Mouse (Mus musculus): ENCODE data around the gene Stk39. TPM values are rescaled to one million over a fixed set of nuclear protein-coding genes. Genes with fewer than 3 reads are reported as not detected.

The Stk39 gene
- polyA plus RNA-seq, 1 experiment from 2014 or later: 51.3 TPM

DNA sequence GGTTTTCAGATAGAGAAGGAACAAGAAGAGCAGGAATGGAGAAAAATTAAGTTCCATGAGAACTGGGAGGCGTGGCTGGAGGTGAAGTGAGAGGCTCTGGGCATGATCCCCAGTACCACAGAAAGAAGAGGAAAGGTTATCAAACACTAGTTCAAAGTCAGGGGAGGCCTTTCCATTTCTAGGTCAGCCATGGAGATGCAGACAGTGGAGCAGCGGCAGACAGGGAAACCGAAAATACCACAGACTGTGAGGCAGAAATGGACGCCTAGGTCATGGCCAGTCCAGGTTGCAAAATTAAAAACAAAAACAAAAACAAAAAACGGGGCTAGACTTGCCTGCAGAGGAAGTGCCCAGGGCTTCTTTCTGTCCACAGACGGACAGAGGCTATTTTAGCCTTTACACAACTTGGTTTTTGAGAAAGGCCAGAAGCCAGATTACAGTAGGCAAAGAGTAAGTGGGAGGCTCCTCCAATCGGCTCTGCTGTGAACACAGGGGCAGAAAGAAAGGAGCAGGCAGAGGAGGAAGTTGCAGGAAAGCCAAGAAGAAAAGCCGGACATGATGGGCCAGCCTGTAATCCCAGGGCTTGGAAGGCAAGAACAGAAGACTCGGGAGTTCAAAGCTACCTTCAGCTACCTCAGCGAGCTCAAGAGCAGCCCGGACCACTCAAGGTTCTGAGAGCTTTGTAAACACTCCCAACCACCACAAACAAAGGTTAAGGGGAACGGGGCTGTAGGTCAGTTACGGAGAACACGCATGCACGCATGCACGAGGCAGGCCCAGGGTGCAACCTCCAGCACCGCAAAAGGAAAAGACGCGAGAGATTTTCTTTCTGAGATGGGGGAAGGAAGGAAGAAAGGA, 6.6 kb downstream of the Stk39 start:
- Histone ChIP-seq H3K4me3 (replicated peaks; ENCODE audit: low read length) (no peak overlapping the region), H3K36me3 (replicated peaks; ENCODE audit: control insufficient read depth, insufficient read depth) (0 out of 2 replicates have a peak, but pooled peaks cover 6% of the 10 kb centered on the region), H3K27me3 (ENCODE audit: control insufficient read depth, insufficient read depth, low read length) (no peaks in the 10 kb centered on the region), H3K4me2 (replicated peaks) (no peak overlapping the region), H3K27ac (no peak overlapping the region), H3K9ac (no peak overlapping the region), H3K4me1 (replicated peaks; ENCODE audit: control insufficient read depth, insufficient read depth, low read length) (peaks cover 21% of the 10 kb centered on the region), H3K9me3 (ENCODE audit: control insufficient read depth, low read length) (no peaks in the 10 kb centered on the region)
- WGBS: 81% methylated on average over 19 of the region's 19 CpGs
- ATAC-seq (ENCODE audit: low FRiP score) (no peak), DNase-seq (ENCODE audit: low spot score) (no peak)

GRCm38 (mm10) chr2:68464456-68464855, 7.6 kb downstream of the Stk39 start:
- 96% methylated on average over 4 of the region's 4 CpGs for WGBS
- ATAC-seq (ENCODE audit: low FRiP score) (no peak), DNase-seq (ENCODE audit: low spot score) (no peak)
- H3K4me3 ChIP-seq (replicated peaks; ENCODE audit: low read length): no peak overlapping the region
- H3K4me2 ChIP-seq (replicated peaks): no peak overlapping the region
- no peak overlapping the region for H3K27ac ChIP-seq
- peaks cover 13% of the 10 kb centered on the region for H3K4me1 ChIP-seq (replicated peaks; ENCODE audit: control insufficient read depth, insufficient read depth, low read length)
- H3K27me3 ChIP-seq (ENCODE audit: control insufficient read depth, insufficient read depth, low read length): no peaks in the 10 kb centered on the region
- no peaks in the 10 kb centered on the region for H3K9me3 ChIP-seq (ENCODE audit: control insufficient read depth, low read length)
- H3K9ac ChIP-seq: no peak overlapping the region
- 0 out of 2 replicates have a peak, but pooled peaks cover 6% of the 10 kb centered on the region for H3K36me3 ChIP-seq (replicated peaks; ENCODE audit: control insufficient read depth, insufficient read depth)

- H3K9ac ChIP-seq: no peak overlapping the region
- H3K36me3 ChIP-seq (replicated peaks; ENCODE audit: control insufficient read depth, insufficient read depth): 0 out of 2 replicates have a peak, but pooled peaks cover 6% of the 10 kb centered on the region
- ATAC-seq (ENCODE audit: low FRiP score): no peak
- no peak overlapping the region for H3K4me3 ChIP-seq (replicated peaks; ENCODE audit: low read length)
- H3K27me3 ChIP-seq (ENCODE audit: control insufficient read depth, insufficient read depth, low read length): no peaks in the 10 kb centered on the region
- no peak for DNase-seq (ENCODE audit: low spot score)
- no peaks in the 10 kb centered on the region for H3K9me3 ChIP-seq (ENCODE audit: control insufficient read depth, low read length)
- H3K4me2 ChIP-seq (replicated peaks): no peak overlapping the region
- H3K4me1 ChIP-seq (replicated peaks; ENCODE audit: control insufficient read depth, insufficient read depth, low read length): peaks cover 6% of the 10 kb centered on the region; the same call in 1 of the 2 replicates
- WGBS: 93% methylated on average over 4 of the region's 4 CpGs
- H3K27ac ChIP-seq: no peak overlapping the region
Observed at GRCm38 (mm10) chr2:68463801-68464200, 8.3 kb downstream of the Stk39 start.

GRCm38 (mm10) chr2:68458115-68458514, 14.0 kb downstream of the Stk39 start:
- Histone ChIP-seq H3K9me3 (ENCODE audit: control insufficient read depth, low read length) (no peaks in the 10 kb centered on the region), H3K27ac (no peak overlapping the region), H3K4me2 (replicated peaks) (no peak overlapping the region), H3K36me3 (replicated peaks; ENCODE audit: control insufficient read depth, insufficient read depth) (no peaks in the 10 kb centered on the region), H3K9ac (no peak overlapping the region), H3K4me3 (replicated peaks; ENCODE audit: low read length) (no peak overlapping the region), H3K4me1 (replicated peaks; ENCODE audit: control insufficient read depth, insufficient read depth, low read length) (no peaks in the 10 kb centered on the region), H3K27me3 (ENCODE audit: control insufficient read depth, insufficient read depth, low read length) (no peaks in the 10 kb centered on the region)
- no peak for DNase-seq (ENCODE audit: low spot score)
- 86% methylated on average over 5 of the region's 5 CpGs for WGBS
- no peak for ATAC-seq (ENCODE audit: low FRiP score)

DNA sequence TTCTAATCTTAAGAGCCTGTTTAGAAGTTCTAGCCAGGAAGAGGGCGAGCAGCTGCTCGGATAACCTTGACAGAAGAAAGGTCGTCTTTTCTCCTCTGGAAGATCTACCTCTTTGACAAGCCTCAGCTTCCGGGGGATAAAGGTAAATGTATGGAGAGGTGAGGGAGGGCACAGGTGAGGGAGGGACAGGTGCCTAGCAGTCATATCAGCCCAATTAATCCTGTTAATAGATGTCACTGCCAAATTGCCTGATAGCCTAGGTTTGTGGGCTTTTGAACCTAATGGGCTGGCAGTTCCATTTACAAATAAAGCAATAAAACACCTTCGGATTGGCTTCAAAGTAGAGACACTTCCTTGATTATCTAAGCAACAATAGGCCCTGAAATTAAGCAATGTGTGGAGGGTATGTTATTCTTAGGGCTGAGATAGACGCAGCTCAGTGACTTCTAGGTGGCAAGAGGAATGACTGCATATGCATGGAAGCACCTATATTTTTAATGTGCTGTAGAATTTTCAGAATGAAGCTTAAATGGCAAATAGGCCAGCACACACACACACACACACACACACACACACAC, 14.5 kb downstream of the Stk39 start:
- Histone ChIP-seq H3K27ac (no peak overlapping the region), H3K9me3 (ENCODE audit: control insufficient read depth, low read length) (no peaks in the 10 kb centered on the region), H3K36me3 (replicated peaks; ENCODE audit: control insufficient read depth, insufficient read depth) (no peaks in the 10 kb centered on the region), H3K4me3 (replicated peaks; ENCODE audit: low read length) (no peak overlapping the region), H3K4me2 (replicated peaks) (no peak overlapping the region), H3K27me3 (ENCODE audit: control insufficient read depth, insufficient read depth, low read length) (no peaks in the 10 kb centered on the region), H3K4me1 (replicated peaks; ENCODE audit: control insufficient read depth, insufficient read depth, low read length) (no peaks in the 10 kb centered on the region), H3K9ac (no peak overlapping the region)
- ATAC-seq (ENCODE audit: low FRiP score) (no peak), DNase-seq (ENCODE audit: low spot score) (no peak)
- WGBS: 89% methylated on average over 6 of the region's 6 CpGs

DNA sequence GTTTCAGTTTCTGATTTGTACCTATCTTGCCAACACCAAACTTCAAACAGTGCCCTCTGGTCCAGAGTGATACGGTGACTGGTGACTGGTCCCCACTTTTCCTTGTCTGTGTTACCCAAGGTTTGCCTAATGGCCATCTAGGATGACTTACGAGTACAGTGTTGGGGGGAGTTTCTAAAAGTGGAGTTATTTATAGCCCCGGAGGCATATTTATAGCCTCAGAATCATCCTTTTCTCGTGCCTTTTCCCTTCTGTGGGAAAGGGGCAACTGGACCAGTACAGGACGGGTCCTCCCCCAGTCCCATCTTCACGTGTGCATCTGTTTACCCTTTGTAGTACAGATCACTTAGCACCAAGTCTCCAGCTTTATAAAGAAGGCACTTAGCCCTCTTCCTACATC, 15.2 kb downstream of the Stk39 start:
- Histone ChIP-seq H3K36me3 (replicated peaks; ENCODE audit: control insufficient read depth, insufficient read depth) (no peaks in the 10 kb centered on the region), H3K4me3 (replicated peaks; ENCODE audit: low read length) (no peak overlapping the region), H3K27ac (no peak overlapping the region), H3K4me1 (replicated peaks; ENCODE audit: control insufficient read depth, insufficient read depth, low read length) (no peaks in the 10 kb centered on the region), H3K9me3 (ENCODE audit: control insufficient read depth, low read length) (no peaks in the 10 kb centered on the region), H3K27me3 (ENCODE audit: control insufficient read depth, insufficient read depth, low read length) (no peaks in the 10 kb centered on the region), H3K9ac (no peak overlapping the region), H3K4me2 (replicated peaks) (no peak overlapping the region)
- no peak for DNase-seq (ENCODE audit: low spot score)
- WGBS: 92% methylated on average over 6 of the region's 6 CpGs
- ATAC-seq (ENCODE audit: low FRiP score): no peak

DNA sequence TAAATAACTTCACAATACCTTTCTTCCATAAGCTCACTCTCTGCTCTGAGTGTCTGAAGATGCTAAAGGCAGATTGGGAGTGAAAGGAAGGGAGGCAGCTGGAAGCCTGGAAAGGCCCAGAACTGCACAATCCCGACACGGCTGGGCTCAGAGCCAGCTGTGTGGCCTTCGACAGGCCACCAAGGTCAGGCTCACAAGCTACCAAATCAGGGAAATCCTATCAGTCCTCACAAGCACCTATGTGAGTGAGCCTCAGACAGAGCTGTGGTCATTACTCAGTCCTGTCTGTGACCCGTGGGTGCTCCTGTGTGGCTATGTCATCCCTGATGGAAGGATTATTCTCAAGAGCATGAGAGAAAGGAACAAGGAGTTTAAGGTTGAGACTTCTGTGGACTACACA, 19.7 kb downstream of the Stk39 start:
- DNase-seq (ENCODE audit: low spot score): no peak
- ATAC-seq (ENCODE audit: low FRiP score): no peak
- no peak overlapping the region for H3K9ac ChIP-seq
- no peak overlapping the region for H3K27ac ChIP-seq
- H3K9me3 ChIP-seq (ENCODE audit: control insufficient read depth, low read length): no peaks in the 10 kb centered on the region
- H3K36me3 ChIP-seq (replicated peaks; ENCODE audit: control insufficient read depth, insufficient read depth): no peaks in the 10 kb centered on the region; the same call in 1 of the 2 replicates
- WGBS: 93% methylated on average over 4 of the region's 4 CpGs
- no peak overlapping the region for H3K4me3 ChIP-seq (replicated peaks; ENCODE audit: low read length)
- no peaks in the 10 kb centered on the region for H3K27me3 ChIP-seq (ENCODE audit: control insufficient read depth, insufficient read depth, low read length)
- no peak overlapping the region for H3K4me2 ChIP-seq (replicated peaks)
- no peaks in the 10 kb centered on the region for H3K4me1 ChIP-seq (replicated peaks; ENCODE audit: control insufficient read depth, insufficient read depth, low read length)

DNA sequence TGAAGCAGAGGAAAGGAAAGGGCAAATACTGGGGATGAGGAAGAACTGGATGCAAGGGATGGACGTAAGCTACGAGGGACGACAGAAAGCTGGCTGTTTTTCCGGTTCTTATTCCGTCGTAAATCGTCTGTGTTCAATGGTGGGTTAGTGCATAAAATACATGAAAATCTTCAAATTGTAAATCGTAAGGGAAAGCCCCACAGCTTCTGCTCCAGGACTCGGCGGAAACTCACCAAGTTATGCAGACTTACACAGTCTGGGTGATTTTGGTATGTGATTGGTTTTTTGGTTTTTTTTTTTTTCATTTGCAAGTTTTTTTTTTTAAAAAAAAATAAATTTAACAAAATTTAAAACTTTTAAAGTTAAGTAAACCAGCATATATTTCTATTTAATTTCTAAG, 24.0 kb downstream of the Stk39 start:
- Histone ChIP-seq H3K27me3 (ENCODE audit: control insufficient read depth, insufficient read depth, low read length) (no peaks in the 10 kb centered on the region), H3K36me3 (replicated peaks; ENCODE audit: control insufficient read depth, insufficient read depth) (no peaks in the 10 kb centered on the region; the same call in 1 of the 2 replicates), H3K27ac (no peak overlapping the region), H3K9ac (no peak overlapping the region), H3K4me1 (replicated peaks; ENCODE audit: control insufficient read depth, insufficient read depth, low read length) (no peaks in the 10 kb centered on the region), H3K4me3 (replicated peaks; ENCODE audit: low read length) (no peak overlapping the region), H3K4me2 (replicated peaks) (no peak overlapping the region), H3K9me3 (ENCODE audit: control insufficient read depth, low read length) (no peaks in the 10 kb centered on the region)
- DNase-seq (ENCODE audit: low spot score): no peak
- 92% methylated on average over 10 of the region's 10 CpGs for WGBS
- no peak for ATAC-seq (ENCODE audit: low FRiP score)

GRCm38 (mm10) chr2:68443141-68443540, 28.9 kb downstream of the Stk39 start:
- H3K9ac ChIP-seq: no peak overlapping the region
- 75% methylated on average over 6 of the region's 6 CpGs for WGBS
- H3K4me2 ChIP-seq (replicated peaks): no peak overlapping the region
- H3K4me1 ChIP-seq (replicated peaks; ENCODE audit: control insufficient read depth, insufficient read depth, low read length): no peaks in the 10 kb centered on the region
- DNase-seq (ENCODE audit: low spot score) (no peak), ATAC-seq (ENCODE audit: low FRiP score) (no peak)
- no peaks in the 10 kb centered on the region; the same call in 1 of the 2 replicates for H3K36me3 ChIP-seq (replicated peaks; ENCODE audit: control insufficient read depth, insufficient read depth)
- no peaks in the 10 kb centered on the region for H3K9me3 ChIP-seq (ENCODE audit: control insufficient read depth, low read length)
- no peaks in the 10 kb centered on the region for H3K27me3 ChIP-seq (ENCODE audit: control insufficient read depth, insufficient read depth, low read length)
- H3K27ac ChIP-seq: no peak overlapping the region
- no peak overlapping the region for H3K4me3 ChIP-seq (replicated peaks; ENCODE audit: low read length)

All from hindbrain, embryonic 14.5 days (tissue).